Mouse (Mus musculus) lung, adult 2 months (tissue): ENCODE results near the gene Map4.

Experiments used
- CTCF ChIP-seq: fragments of 200-500 bp; IDR thresholded peaks from 2 replicates; pipeline ENCODE4 v1.5.1; 2011; ENCODE audit warnings: mild to moderate bottlenecking, low read length, control low read depth; ENCODE audit not compliant: insufficient read depth
- POLR2A ChIP-seq: fragments of 200-500 bp; IDR thresholded peaks from 2 replicates; pipeline ENCODE4 v1.6.1; 2011; ENCODE audit warnings: low read depth, mild to moderate bottlenecking, control low read depth, low read length, borderline replicate concordance; ENCODE audit errors: extremely low read depth

DNA sequence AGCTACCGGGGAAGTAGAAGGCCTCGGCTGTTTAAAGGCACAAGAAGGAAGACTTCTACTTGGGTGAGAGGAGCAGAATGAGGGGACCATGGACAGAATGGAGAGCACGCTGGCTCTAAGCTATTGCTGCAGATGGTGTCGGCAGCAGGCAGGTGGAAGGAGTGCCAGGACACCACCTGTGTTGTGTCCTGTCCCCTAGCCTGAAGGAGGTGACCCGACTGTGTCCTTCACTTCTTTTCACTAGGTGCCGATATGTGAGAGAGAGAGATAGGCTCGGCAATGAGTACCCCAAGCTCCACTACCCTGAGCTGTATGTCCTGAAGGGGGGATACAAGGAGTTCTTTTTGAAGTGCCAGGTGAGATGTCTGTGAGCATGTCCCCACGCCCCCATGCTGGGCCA is 39.8 kb upstream of the Map4 start:
- TF ChIP-seq CTCF (no peak), POLR2A (no peak)
